Comparison of ENCODE assay signal across 9 mouse cellular contexts in genomic region chr7:4938456-4938855, GRCm38 (mm10). TPM values are rescaled to one million over a fixed set of nuclear protein-coding genes. Genes with fewer than 3 reads are reported as not detected.
DNase-seq lines count a peak whose midpoint lies in the region; ATAC-seq and TF ChIP-seq lines count a peak whose summit lies in the region.
"Had no signal": no experiment of that assay in that cellular context is flagged by ENCODE, and none has a peak within 500 bp of the region (broad histone marks: within the 10 kb centered on the region; RNA-seq: fewer than 3 reads in every experiment).

No protein-coding gene starts in this region.

- DNase-seq in left cerebral cortex, adult 2 months (ENCODE audit: extremely low spot score in 1 of 2, low spot score in 2 of 2): peak; percentile 52 to 68
- no peak for DNase-seq in left cerebral cortex, adult 11 months (ENCODE audit: low spot score)
- DNase-seq in ES-CJ7 (ENCODE audit: low read depth, low spot score): peak; percentile 70
- DNase-seq in adrenal gland, postnatal 36 days: peak; percentile 83 to 86
- peak; percentile 40 for DNase-seq in layer of hippocampus, adult 9-11 months
- DNase-seq in naive thymus-derived CD4-positive, alpha-beta T cell, adult 2 months (ENCODE audit: low read depth): peak; percentile 85
- no peak for DNase-seq in yolk sac, embryonic 10.5 days (ENCODE audit: low spot score)

- H3K27ac ChIP-seq in left cerebral cortex, adult 2 months: no peak overlapping the region

- H3K4me3 ChIP-seq in left cerebral cortex, adult 2 months: no peak overlapping the region
- H3K4me3 ChIP-seq: myocyte had no signal

- TF ChIP-seq CTCF in left cerebral cortex, adult 2 months (IDR thresholded peaks at IDR 0.05): peak; percentile 92

- intact Hi-C loops in left cerebral cortex, adult 2 months (cut with DNase I): loop anchor here (2.0 kb wide), 1 partner anchor 72 kb away; no protein-coding TSS in a partner anchor

- peak; percentile 67; the same call in 1 of the 2 replicates for ATAC-seq in erythroid progenitor cell, adult 5-6 weeks (replicated peaks; ENCODE audit: low FRiP score, poor library complexity, severe bottlenecking)

RNA-seq across cellular contexts. Expression of gene Ssc5d, which starts 12.9 kb away (rescaled TPM):
- total RNA-seq in left cerebral cortex, adult 2 months (2021): 1 to 10 TPM; 2.8 to 4.4 TPM
- total RNA-seq in adrenal gland, postnatal 36 days (2021): 1 to 10 TPM; 1.7 to 2.7 TPM
- total RNA-seq in erythroid progenitor cell, adult 5-6 weeks (2015; ENCODE audit: low replicate concordance): not detected in 2 replicates
- total RNA-seq in erythroid progenitor cell, adult 5-6 weeks (2017; ENCODE audit: low replicate concordance): not detected in 2 replicates

RNA-seq across cellular contexts. Expression of gene Nat14, which starts 16.6 kb away (rescaled TPM):
- 100 to 1,000 TPM in 1 of 2 experiments, 10 to 100 TPM in 1; 99.7 to 109 TPM for total RNA-seq in left cerebral cortex, adult 2 months (2021)
- 10 to 100 TPM in 1 of 2 experiments, 1 to 10 TPM in 1; 7.1 to 11.5 TPM for total RNA-seq in adrenal gland, postnatal 36 days (2021)
- 2.9 TPM in 1 of 2 replicates, not detected in the other for total RNA-seq in erythroid progenitor cell, adult 5-6 weeks (2015; ENCODE audit: low replicate concordance)
- total RNA-seq in erythroid progenitor cell, adult 5-6 weeks (2017; ENCODE audit: low replicate concordance): 0.64 and 4.4 TPM in 2 replicates

RNA-seq across cellular contexts. Expression of gene Zfp628, which starts 23.4 kb away (rescaled TPM):
- 10 to 100 TPM; 15.8 to 16.4 TPM for total RNA-seq in left cerebral cortex, adult 2 months (2021)
- 10 to 100 TPM; 13.7 to 15.5 TPM for total RNA-seq in adrenal gland, postnatal 36 days (2021)
- total RNA-seq in erythroid progenitor cell, adult 5-6 weeks (2015; ENCODE audit: low replicate concordance): 7.1 and 8.6 TPM in 2 replicates
- 4.6 and 11.6 TPM in 2 replicates for total RNA-seq in erythroid progenitor cell, adult 5-6 weeks (2017; ENCODE audit: low replicate concordance)

RNA-seq across cellular contexts. Expression of gene Sbk2, which starts 25.8 kb away (rescaled TPM):
- under 1 TPM in 1 of 2 experiments, not detected in 1; 0.91 TPM for total RNA-seq in left cerebral cortex, adult 2 months (2021)
- total RNA-seq in adrenal gland, postnatal 36 days (2021): under 1 TPM; 0.36 to 0.89 TPM
- total RNA-seq in erythroid progenitor cell, adult 5-6 weeks (2015; ENCODE audit: low replicate concordance): not detected in 2 replicates
- total RNA-seq in erythroid progenitor cell, adult 5-6 weeks (2017; ENCODE audit: low replicate concordance): not detected in 2 replicates

RNA-seq across cellular contexts. Expression of gene Gm36210, which starts 32.1 kb away (rescaled TPM):
- under 1 TPM; 0.27 to 0.28 TPM for total RNA-seq in left cerebral cortex, adult 2 months (2021)
- not detected for total RNA-seq in adrenal gland, postnatal 36 days (2021)
- not detected in 2 replicates for total RNA-seq in erythroid progenitor cell, adult 5-6 weeks (2015; ENCODE audit: low replicate concordance)
- not detected in 2 replicates for total RNA-seq in erythroid progenitor cell, adult 5-6 weeks (2017; ENCODE audit: low replicate concordance)

Comparison
In these comparisons a context has a peak if more than half of its experiments do, and no peak if none do; other contexts are left out.
1. DNase-seq: peak in left cerebral cortex, adult 2 months (2 of 2), ES-CJ7 (single experiment), adrenal gland, postnatal 36 days (2 of 2), layer of hippocampus, adult 9-11 months (single experiment) and naive thymus-derived CD4-positive, alpha-beta T cell, adult 2 months (single experiment); none in left cerebral cortex, adult 11 months (single experiment) and yolk sac, embryonic 10.5 days (single experiment).
2. RNA of gene Nat14, which starts 16.6 kb away (total RNA-seq): 99.7 to 109 TPM in left cerebral cortex, adult 2 months; 7.1 to 11.5 TPM in adrenal gland, postnatal 36 days and 0.64 to 4.4 TPM in erythroid progenitor cell, adult 5-6 weeks; every median in the first group is over 4 times any median in the second.